Mouse (Mus musculus): ENCODE measurements at regions not wholly inside any gene's neighbourhood (a gene's known extent, or its start where the extent isn't known, plus 50 kb on each side); places are given as distances from the start of the nearest gene placed in this dataset.

GRCm38 (mm10) chr14:54059096-54059495 lies 194.8 kb downstream of the Dad1 start:
- TF ChIP-seq POLR2A (IDR thresholded peaks at IDR 0.05; ENCODE audit: extremely low read depth, insufficient read depth, low read length) (no peak), CTCF (IDR thresholded peaks at IDR 0.05; ENCODE audit: extremely low read depth, insufficient read depth, low read length) (no peak)
